Comparison of ENCODE assay signal across 16 mouse cellular contexts in genomic region chr13:94877991-94878745, GRCm38 (mm10). TPM values are rescaled to one million over a fixed set of nuclear protein-coding genes. Genes with fewer than 3 reads are reported as not detected.
DNase-seq lines count a peak whose midpoint lies in the region; ATAC-seq lines count a peak whose summit lies in the region.
"Had no signal": no experiment of that assay in that cellular context is flagged by ENCODE, and none has a peak within 500 bp of the region (broad histone marks: within the 10 kb centered on the region; RNA-seq: fewer than 3 reads in every experiment).

No protein-coding gene starts in this region.

- H3K4me1 ChIP-seq in forebrain, embryonic 11.5 days (replicated peaks; ENCODE audit: control insufficient read depth, insufficient read depth, low read length), result peaks cover 13% of the 10 kb centered on the region
- peaks cover 12% of the 10 kb centered on the region for H3K4me1 ChIP-seq in forebrain, embryonic 15.5 days
- H3K4me1 ChIP-seq in neural tube, embryonic 14.5 days (ENCODE audit: control insufficient read depth, insufficient read depth, low read length), result peaks cover 2% of the 10 kb centered on the region; the same call in 1 of the 2 replicates

- no peak overlapping the region for H3K4me3 ChIP-seq in forebrain, embryonic 11.5 days (ENCODE audit: low read depth, low read length)
- H3K4me3 ChIP-seq in forebrain, embryonic 15.5 days, result no peak overlapping the region
- H3K4me3 ChIP-seq in neural tube, embryonic 14.5 days (ENCODE audit: low read depth, low read length), result peak overlapping the region; percentile 14; the same call in 1 of the 2 replicates

- DNase-seq in forebrain, embryonic 11.5 days (ENCODE audit: low spot score), result peak; percentile 31
- DNase-seq in lung, postnatal 10 days, result peak; percentile 33
- no peak for DNase-seq in lung, postnatal 14 days
- DNase-seq in embryo, embryonic 10.5 days (ENCODE audit: low spot score), result peak; percentile 84
- DNase-seq in right cerebral cortex, postnatal 4 days, result no peak
- DNase-seq: heart, adult 18-20 months; heart, postnatal 4 days; lung, postnatal 4 days; thymus, postnatal 25 days had no signal

- WGBS in forebrain, embryonic 11.5 days, result 11% methylated on average over 10 of the region's 10 CpGs
- WGBS in forebrain, embryonic 15.5 days, result 9% methylated on average over 10 of the region's 10 CpGs
- 7% methylated on average over 10 of the region's 10 CpGs for WGBS in neural tube, embryonic 14.5 days

- peaks cover 82% of the 10 kb centered on the region for H3K27me3 ChIP-seq in forebrain, embryonic 11.5 days (ENCODE audit: control insufficient read depth, insufficient read depth, low read length)
- peaks cover 73% of the 10 kb centered on the region for H3K27me3 ChIP-seq in forebrain, embryonic 15.5 days
- peaks cover 71% of the 10 kb centered on the region for H3K27me3 ChIP-seq in neural tube, embryonic 14.5 days (ENCODE audit: control insufficient read depth, insufficient read depth, low read length)

- H3K36me3 ChIP-seq in forebrain, embryonic 11.5 days (ENCODE audit: control insufficient read depth, insufficient read depth, low read length), result no peaks in the 10 kb centered on the region
- H3K36me3 ChIP-seq in forebrain, embryonic 15.5 days, result no peaks in the 10 kb centered on the region
- H3K36me3 ChIP-seq in neural tube, embryonic 14.5 days (ENCODE audit: control insufficient read depth, insufficient read depth, low read length), result no peaks in the 10 kb centered on the region

- no peaks in the 10 kb centered on the region for H3K9me3 ChIP-seq in forebrain, embryonic 11.5 days (ENCODE audit: control insufficient read depth, low read length)
- H3K9me3 ChIP-seq in forebrain, embryonic 15.5 days, result no peaks in the 10 kb centered on the region
- no peaks in the 10 kb centered on the region for H3K9me3 ChIP-seq in neural tube, embryonic 14.5 days (ENCODE audit: control insufficient read depth, low read length)

- no peak overlapping the region for H3K4me2 ChIP-seq in forebrain, embryonic 11.5 days (ENCODE audit: low read depth, low read length, severe bottlenecking)
- H3K4me2 ChIP-seq in forebrain, embryonic 15.5 days (replicated peaks), result no peak overlapping the region
- no peak overlapping the region for H3K4me2 ChIP-seq in neural tube, embryonic 14.5 days (ENCODE audit: low read depth, low read length)

- H3K9ac ChIP-seq in forebrain, embryonic 11.5 days (ENCODE audit: low read length), result no peak overlapping the region
- H3K9ac ChIP-seq in forebrain, embryonic 15.5 days (replicated peaks), result no peak overlapping the region
- H3K9ac ChIP-seq in neural tube, embryonic 14.5 days (replicated peaks; ENCODE audit: low read depth, low read length), result no peak overlapping the region

- no peak for ATAC-seq in forebrain, embryonic 11.5 days (replicated peaks; ENCODE audit: low FRiP score)
- no peak for ATAC-seq in forebrain, embryonic 15.5 days (replicated peaks)
- no peak for ATAC-seq in neural tube, embryonic 14.5 days (ENCODE audit: low read depth)
- ATAC-seq in monocyte, adult 5-6 weeks (replicated peaks; ENCODE audit: insufficient number of reproducible peaks, low FRiP score, low TSS enrichment, poor library complexity, severe bottlenecking), result no peak
- ATAC-seq: Patski had no signal

- no peak overlapping the region for H3K27ac ChIP-seq in forebrain, embryonic 11.5 days (ENCODE audit: low read depth, low read length)
- no peak overlapping the region for H3K27ac ChIP-seq in forebrain, embryonic 15.5 days (replicated peaks)
- H3K27ac ChIP-seq in neural tube, embryonic 14.5 days (ENCODE audit: low read depth, low read length), result peak overlapping the region; percentile 16; the same call in 1 of the 2 replicates

RNA-seq across cellular contexts. Expression of gene Otp, which starts 2.8 kb away (rescaled TPM):
- polyA plus RNA-seq in forebrain, embryonic 11.5 days (2014; fragmentation: Nextera tagmentation; extraction: Ambion mirVana), result 3.3 and 4.4 TPM in 2 replicates
- polyA plus RNA-seq in forebrain, embryonic 15.5 days (2015; fragmentation: Nextera tagmentation; extraction: Ambion mirVana), result 1.4 and 3.6 TPM in 2 replicates
- 10.0 and 13.5 TPM in 2 replicates for polyA plus RNA-seq in neural tube, embryonic 14.5 days (2014; fragmentation: Nextera tagmentation; extraction: Ambion mirVana)
- total RNA-seq in monocyte, adult 5-6 weeks (2017), result not detected in 3 replicates
- total RNA-seq: heart, adult 18-20 months; heart, postnatal 4 days had no signal
- polyA plus RNA-seq: C2C12; large intestine, adult 2 months; Patski; spleen, adult 2 months had no signal

Comparison
In these comparisons a context has a peak if more than half of its experiments do, and no peak if none do; other contexts are left out.
1. DNase-seq: peak in forebrain, embryonic 11.5 days (single experiment), lung, postnatal 10 days (single experiment) and embryo, embryonic 10.5 days (single experiment); none in lung, postnatal 14 days (single experiment) and right cerebral cortex, postnatal 4 days (single experiment).